Mouse (Mus musculus): ENCODE results near the gene Ube2k. TPM values are rescaled to one million over a fixed set of nuclear protein-coding genes. Genes with fewer than 3 reads are reported as not detected.

The Ube2k gene
- total RNA-seq, 2 experiments from 2014 or later: 62.9 to 64.2 TPM

Other genes with a start within 250 kb of the Ube2k start
- gene Rfc1, start 201.6 kb upstream of the Ube2k start, total RNA-seq (2021): 10 to 100 TPM; 31.7 to 38.4 TPM
- gene Klb, start 188.9 kb upstream of the Ube2k start, total RNA-seq (2021): 1 to 10 TPM in 1 of 2 experiments, under 1 TPM in 1; 0.22 to 1.7 TPM
- gene Rpl9, start 145.8 kb upstream of the Ube2k start, total RNA-seq (2021): 1,000 to 10,000 TPM in 1 of 2 experiments, 100 to 1,000 TPM in 1; 684 to 1,088 TPM
- gene Lias, start 145.7 kb upstream of the Ube2k start, total RNA-seq (2021): 10 to 100 TPM; 54.8 to 76.9 TPM
- 10 to 100 TPM; 14.2 to 22.1 TPM for gene Ugdh, start 101.3 kb upstream of the Ube2k start, total RNA-seq (2021)
- gene Gm43552, start 44.4 kb upstream of the Ube2k start, total RNA-seq (2021): 1 to 10 TPM in 1 of 2 experiments, not detected in 1; 4.0 TPM
- gene Smim14, start within 50 bp of the Ube2k start, total RNA-seq (2021): 100 to 1,000 TPM in 1 of 2 experiments, 10 to 100 TPM in 1; 94.3 to 101 TPM
- gene Pds5a, start 161.0 kb downstream of the Ube2k start, total RNA-seq (2021): 10 to 100 TPM; 56.6 to 56.7 TPM
- 10 to 100 TPM in 1 of 2 experiments, 1 to 10 TPM in 1; 9.8 to 11.5 TPM for gene N4bp2, start 226.3 kb downstream of the Ube2k start, total RNA-seq (2021)